Mouse (Mus musculus) ES-Bruce4 (cell line): ENCODE results near the gene Acot7. TPM values are rescaled to one million over a fixed set of nuclear protein-coding genes. Genes with fewer than 3 reads are reported as not detected.

Experiments
- H3K27ac ChIP-seq: 2 replicates; pipeline ENCODE4 v1.5.1; 2012; ENCODE audit warnings: low read length, inconsistent platforms; ENCODE audit not compliant: insufficient read depth
- H3K27me3 ChIP-seq: 2 replicates; pipeline ENCODE4 v1.6.1; 2012; ENCODE audit warnings: mild to moderate bottlenecking, low read length, inconsistent platforms; ENCODE audit not compliant: control insufficient read depth, poor library complexity, insufficient read depth, severe bottlenecking
- H3K36me3 ChIP-seq: 2 replicates; pipeline ENCODE4 v1.6.1; 2012; ENCODE audit warnings: inconsistent platforms, mild to moderate bottlenecking, low read length, moderate library complexity; ENCODE audit not compliant: control insufficient read depth, poor library complexity, insufficient read depth, severe bottlenecking
- H3K4me1 ChIP-seq: one replicate; pipeline ENCODE4 v1.8.1; 2011; ENCODE audit warnings: low read length; ENCODE audit not compliant: control insufficient read depth, insufficient read depth
- H3K4me3 ChIP-seq: 2 replicates; pipeline ENCODE4 v1.5.1; 2011; ENCODE audit warnings: low read depth, mild to moderate bottlenecking, low read length
- H3K9ac ChIP-seq: 2 replicates; pipeline ENCODE4 v1.6.1; 2012; ENCODE audit warnings: low read depth, mild to moderate bottlenecking, inconsistent platforms; ENCODE audit not compliant: poor library complexity, severe bottlenecking
- H3K9me3 ChIP-seq: replicated peaks from 2 replicates; pipeline ENCODE4 v1.6.1; 2012; ENCODE audit warnings: mild to moderate bottlenecking, low read length, inconsistent platforms; ENCODE audit not compliant: control insufficient read depth, poor library complexity, insufficient read depth, severe bottlenecking
- CTCF ChIP-seq: IDR thresholded peaks from one replicate; pipeline ENCODE4 v1.8.1; 2011; ENCODE audit warnings: low read depth, low read length
- EP300 ChIP-seq: IDR thresholded peaks from 2 replicates; pipeline ENCODE4 v1.6.1; 2011; ENCODE audit warnings: low read depth, low read length; ENCODE audit not compliant: insufficient read depth
- POLR2A ChIP-seq: IDR thresholded peaks from one replicate; pipeline ENCODE4 v1.8.1; 2011; ENCODE audit warnings: low read length; ENCODE audit not compliant: insufficient read depth
- polyA plus RNA-seq: library from polyadenylated mRNA; stranded (reverse); fragments of >200 nt; gene quantifications from 2 replicates; pipeline ENCODE4 v1.2.4, GENCODE M21; 2011; ENCODE audit warnings: low read depth; ENCODE audit not compliant: missing spikeins, insufficient read depth, insufficient read length

Acot7 gene
- polyA plus RNA-seq, 1 experiment: 49.5 TPM

DNA sequence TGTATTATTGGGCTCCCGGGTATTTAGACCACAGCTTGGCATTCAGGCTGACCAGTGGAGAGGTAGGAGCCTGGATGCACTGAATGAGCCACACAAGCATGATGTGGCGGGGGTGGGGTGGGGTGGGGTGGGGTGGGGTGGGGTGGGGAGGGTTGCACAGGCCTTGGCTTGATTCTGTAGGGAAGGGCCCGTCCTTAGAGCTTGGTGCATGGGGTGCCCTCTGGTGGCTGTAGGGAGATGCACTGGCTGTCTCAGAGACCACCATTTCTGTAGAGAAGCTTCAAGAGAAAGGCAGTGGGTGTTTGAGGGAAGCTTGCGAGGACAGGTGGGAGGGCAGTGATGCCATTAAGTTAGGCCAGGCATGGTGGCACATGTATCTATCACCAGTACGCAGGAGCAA, 34.6 kb downstream of the Acot7 start:
- TF ChIP-seq CTCF (peak; percentile 83), EP300 (no peak)
- H3K27ac ChIP-seq: no peak overlapping the region

DNA sequence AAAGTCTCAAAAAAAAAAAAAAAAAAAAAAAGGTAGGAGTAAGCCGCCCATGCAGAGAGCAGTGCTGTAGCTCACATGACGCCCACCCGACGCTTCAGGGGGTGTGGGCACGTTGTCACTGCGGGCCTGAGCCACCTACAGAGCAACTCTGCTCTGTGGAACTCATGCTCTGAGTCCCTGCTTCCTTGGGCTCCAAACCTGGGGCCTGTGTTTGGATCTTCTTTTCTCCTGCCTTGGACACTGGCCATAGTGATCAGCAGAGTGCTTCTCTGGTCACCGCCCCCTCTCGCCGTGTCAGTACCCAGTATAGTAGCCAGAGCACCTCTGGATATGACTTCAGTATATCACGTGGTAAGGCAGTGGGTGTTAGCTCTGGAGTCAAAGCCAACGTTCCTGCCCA, 35.0 kb downstream of the Acot7 start:
- no peaks in the 10 kb centered on the region for H3K9me3 ChIP-seq
- no peaks in the 10 kb centered on the region for H3K36me3 ChIP-seq
- no peaks in the 10 kb centered on the region for H3K4me1 ChIP-seq
- no peak for TF ChIP-seq EP300
- TF ChIP-seq CTCF: no peak
- no peak for TF ChIP-seq POLR2A
- H3K4me3 ChIP-seq: no peak overlapping the region
- H3K9ac ChIP-seq: no peak overlapping the region
- no peak overlapping the region for H3K27ac ChIP-seq
- H3K27me3 ChIP-seq: no peaks in the 10 kb centered on the region

More for the DNA sequence above, 34.6 kb downstream of the Acot7 start:
- Histone ChIP-seq H3K27me3 (no peaks in the 10 kb centered on the region), H3K9me3 (no peaks in the 10 kb centered on the region), H3K4me3 (no peak overlapping the region), H3K36me3 (no peaks in the 10 kb centered on the region), H3K9ac (no peak overlapping the region), H3K4me1 (no peaks in the 10 kb centered on the region)

DNA sequence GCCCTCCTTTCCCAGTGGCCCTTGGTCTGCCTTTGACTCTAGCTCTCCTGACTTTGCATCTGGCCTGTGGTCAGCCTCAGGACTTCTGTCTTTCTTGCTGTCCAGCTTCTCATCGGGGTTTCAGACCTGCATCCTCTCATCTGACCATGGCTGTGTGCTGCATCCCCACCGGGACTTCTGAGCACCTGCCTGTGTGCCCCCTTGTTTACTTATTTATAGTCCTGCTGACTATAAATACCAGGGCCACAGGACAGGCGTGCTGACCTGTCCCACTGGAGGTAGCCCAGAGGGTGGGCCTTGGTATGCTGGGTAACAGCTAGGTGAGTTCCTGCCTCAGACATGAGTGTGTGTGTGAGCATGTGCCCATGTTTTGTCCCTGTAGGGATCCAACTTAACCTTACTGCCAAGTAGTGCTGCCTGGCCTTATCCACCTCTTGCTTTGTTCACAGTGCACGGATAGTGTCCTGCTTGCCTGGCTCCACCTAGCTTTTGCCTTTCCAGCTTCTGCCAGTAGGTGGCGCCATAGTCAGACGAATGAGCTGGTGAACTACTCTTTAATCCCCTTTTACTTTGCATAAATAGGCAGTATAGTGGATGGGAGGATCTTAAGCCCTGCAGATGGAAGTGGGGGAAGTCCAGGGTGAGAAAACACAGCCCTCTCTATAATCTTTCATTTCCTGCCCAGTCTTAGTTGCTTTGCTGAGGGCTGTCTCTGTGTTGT, 36.0 kb downstream of the Acot7 start:
- H3K9me3 ChIP-seq: no peaks in the 10 kb centered on the region
- no peak overlapping the region for H3K9ac ChIP-seq
- H3K27me3 ChIP-seq: no peaks in the 10 kb centered on the region
- TF ChIP-seq CTCF (peak; percentile 90), EP300 (no peak)
- H3K27ac ChIP-seq: no peak overlapping the region
- no peaks in the 10 kb centered on the region for H3K4me1 ChIP-seq
- no peaks in the 10 kb centered on the region for H3K36me3 ChIP-seq
- no peak overlapping the region for H3K4me3 ChIP-seq

DNA sequence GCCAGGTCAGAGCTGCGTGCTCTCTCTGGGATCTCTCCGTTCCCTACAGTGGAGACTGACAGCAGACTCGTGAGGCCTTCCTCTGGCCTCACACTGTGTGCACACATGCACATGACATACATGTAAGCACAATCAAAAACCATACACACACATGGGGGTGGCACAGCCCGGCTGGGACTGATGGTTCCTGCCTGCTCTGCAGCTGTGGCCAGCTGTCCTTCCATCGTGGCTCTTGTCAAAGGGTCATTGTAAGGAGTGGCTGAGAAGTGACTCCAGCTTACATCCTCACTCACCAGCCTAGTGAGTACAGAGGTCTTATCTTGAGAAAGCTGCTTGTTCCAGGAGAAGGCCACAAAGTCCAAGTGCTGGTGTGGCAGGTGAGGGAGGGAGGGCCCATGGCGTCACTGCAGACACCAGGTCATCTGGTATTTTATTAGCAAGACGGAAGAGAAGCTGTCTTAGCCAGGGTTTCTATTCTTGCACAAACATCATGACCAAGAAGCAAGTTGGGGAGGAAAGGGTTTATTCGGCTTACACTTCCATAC, 37.0 kb downstream of the Acot7 start:
- no peak overlapping the region for H3K9ac ChIP-seq
- no peaks in the 10 kb centered on the region for H3K27me3 ChIP-seq
- TF ChIP-seq EP300: no peak
- TF ChIP-seq POLR2A: no peak
- TF ChIP-seq CTCF: no peak
- no peak overlapping the region for H3K27ac ChIP-seq
- no peaks in the 10 kb centered on the region for H3K4me1 ChIP-seq
- no peaks in the 10 kb centered on the region for H3K9me3 ChIP-seq
- no peak overlapping the region for H3K4me3 ChIP-seq
- no peaks in the 10 kb centered on the region for H3K36me3 ChIP-seq

DNA sequence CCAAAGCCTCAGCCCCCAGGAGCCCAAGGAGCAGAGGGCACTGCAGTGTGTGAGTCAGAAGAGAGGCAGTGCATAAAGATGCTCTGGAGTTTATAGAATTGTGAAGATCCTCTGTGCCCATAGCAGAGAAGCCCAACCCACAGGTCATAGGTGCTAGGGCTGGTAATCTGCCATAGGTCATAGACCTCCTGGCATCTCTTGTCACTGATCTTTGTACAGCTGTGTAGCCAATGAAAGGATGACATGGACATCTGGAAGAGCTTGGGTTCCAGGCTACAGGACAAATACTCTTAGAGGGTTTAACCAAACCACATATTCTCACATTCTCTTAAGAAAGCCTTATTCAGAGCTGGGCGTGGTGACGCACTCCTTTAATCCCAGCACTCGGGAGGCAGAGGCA, 41.7 kb downstream of the Acot7 start:
- Histone ChIP-seq H3K9ac (no peak overlapping the region), H3K27ac (no peak overlapping the region), H3K27me3 (no peaks in the 10 kb centered on the region), H3K9me3 (no peaks in the 10 kb centered on the region), H3K4me1 (no peaks in the 10 kb centered on the region), H3K36me3 (no peaks in the 10 kb centered on the region), H3K4me3 (no peak overlapping the region)
- TF ChIP-seq POLR2A (no peak), CTCF (no peak), EP300 (no peak)

DNA sequence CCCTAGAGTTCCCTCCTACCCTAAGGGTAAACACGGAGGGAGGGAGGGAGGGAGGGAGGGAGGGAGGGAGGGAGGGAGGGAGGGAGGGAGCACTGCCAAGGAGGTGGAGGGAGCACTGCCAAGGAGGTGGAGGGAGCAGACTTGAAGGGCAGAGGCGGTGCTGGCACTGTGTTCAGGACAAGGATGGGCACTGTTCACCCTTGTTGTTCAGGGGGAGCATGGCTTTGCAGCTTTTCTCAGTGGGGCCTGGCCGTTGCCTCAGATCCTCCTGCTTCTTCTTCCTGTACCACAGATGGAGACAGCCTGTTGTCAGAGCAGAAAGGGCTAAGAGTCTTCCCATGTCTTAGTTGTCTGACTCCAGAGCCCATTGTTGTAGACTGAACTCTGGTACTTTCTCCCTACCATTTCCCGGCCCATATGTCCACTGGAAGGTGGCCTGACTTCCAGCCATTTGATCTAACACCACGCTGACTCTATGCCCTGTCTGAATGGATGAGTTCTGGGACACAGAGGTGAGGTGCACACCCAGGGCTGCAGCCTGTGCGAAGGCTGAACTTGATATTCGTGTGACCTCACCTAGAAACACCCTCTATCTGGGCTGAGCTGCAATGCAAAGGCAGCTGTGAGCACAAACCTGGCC, 43.0 kb downstream of the Acot7 start:
- no peak for TF ChIP-seq POLR2A
- no peak for TF ChIP-seq CTCF
- H3K27me3 ChIP-seq: no peaks in the 10 kb centered on the region

More for the DNA sequence above, 43.0 kb downstream of the Acot7 start:
- Histone ChIP-seq H3K4me1 (no peaks in the 10 kb centered on the region), H3K36me3 (no peaks in the 10 kb centered on the region), H3K27ac (no peak overlapping the region), H3K9me3 (no peaks in the 10 kb centered on the region), H3K4me3 (no peak overlapping the region), H3K9ac (no peak overlapping the region)
